Mouse (Mus musculus): ENCODE data around the gene Med29. TPM values are rescaled to one million over a fixed set of nuclear protein-coding genes. Genes with fewer than 3 reads are reported as not detected.

The Med29 gene
- total and polyA plus RNA-seq, 3 experiments = 31.1 to 39.6 TPM; not detected in 1

GRCm38 (mm10) chr7:28372251-28373108 is 20.0 kb downstream of the Med29 start, which contains the start of gene Plekhg2:
Plekhg2 (minus strand) TSS chr7:28372599.
- Histone ChIP-seq H3K79me2 (ENCODE audit: control insufficient read depth, insufficient read depth, low read length, poor library complexity) (peaks cover 2% of the 10 kb centered on the region; the same call in 1 of the 2 replicates), H3K27ac (ENCODE audit: control insufficient read depth, low read depth, low read length) (peak within 1 kb of the TSS; percentile 63), H3K4me3 (ENCODE audit: control insufficient read depth in 1 of 2, insufficient read depth in 1 of 2, low read depth in 2 of 2, low read length in 2 of 2) (peak within 1 kb of the TSS; percentile 62 to 79), H3K4me1 (ENCODE audit: control insufficient read depth in 1 of 2, insufficient read depth in 2 of 2, low read length in 2 of 2) (peaks cover 0 to 10% of the 10 kb centered on the region in 2 experiments; a peak in 2 of 4 replicates), H3K36me3 (ENCODE audit: control insufficient read depth in 1 of 2, insufficient read depth in 2 of 2, low read length in 2 of 2) (peaks cover 0 to 7% of the 10 kb centered on the region in 2 experiments; a peak in 2 of 4 replicates), H3K9ac (ENCODE audit: control insufficient read depth, low read depth, low read length, poor library complexity, severe bottlenecking) (peak within 1 kb of the TSS; percentile 88), H3K9me3 (replicated peaks; ENCODE audit: insufficient read depth, low read length) (no peaks in the 10 kb centered on the region), H3K27me3 (ENCODE audit: control insufficient read depth in 1 of 2, insufficient read depth in 2 of 2, low read length in 2 of 2) (no peaks in the 10 kb centered on the region)
- DNase-seq (ENCODE audit: low read depth, low spot score) = peak; percentile 99
- TF ChIP-seq MAX (IDR thresholded peaks at IDR 0.05; ENCODE audit: low read length) (no peak; the same call in 1 of the 2 replicates), MAFK (IDR thresholded peaks at IDR 0.05; ENCODE audit: borderline replicate concordance, low read depth, low read length) (peak; percentile 98), USF1 (IDR thresholded peaks at IDR 0.05; ENCODE audit: low read depth, low read length) (no peak), CHD2 (IDR thresholded peaks at IDR 0.05; ENCODE audit: low read length) (no peak), BHLHE40 (IDR thresholded peaks at IDR 0.05; ENCODE audit: borderline replicate concordance, low read depth, low read length) (no peak), POLR2AphosphoS5 (IDR thresholded peaks at IDR 0.05; ENCODE audit: borderline replicate concordance, low read depth, low read length) (no peak), SIN3A (IDR thresholded peaks at IDR 0.05; ENCODE audit: low read length) (peak; percentile 56), EP300 (IDR thresholded peaks at IDR 0.05; ENCODE audit: low read depth in 1 of 2, low read length in 2 of 2) (no peak), TCF12 (IDR thresholded peaks at IDR 0.05; ENCODE audit: low read depth, low read length) (no peak), USF2 (IDR thresholded peaks at IDR 0.05; ENCODE audit: borderline replicate concordance in 1 of 2, insufficient read depth in 1 of 2, low read depth in 1 of 2, low read length in 2 of 2) (no peak), MEF2A (IDR thresholded peaks at IDR 0.05; ENCODE audit: extremely low read depth, insufficient replicate concordance, low read depth, low read length, poor library complexity, severe bottlenecking) (no peak), ZC3H11A (IDR thresholded peaks at IDR 0.05; ENCODE audit: low read depth, low read length) (no peak), JUND (IDR thresholded peaks at IDR 0.05; ENCODE audit: low read depth, low read length) (no peak), RCOR1 (IDR thresholded peaks at IDR 0.05; ENCODE audit: low read depth, low read length) (no peak), MAZ (IDR thresholded peaks at IDR 0.05; ENCODE audit: low read depth, low read length) (peak; percentile 81; the same call in 1 of the 2 replicates), ETS1 (IDR thresholded peaks at IDR 0.05; ENCODE audit: low read depth, low read length) (peak; percentile 42; the same call in 1 of the 2 replicates), E2F4 (IDR thresholded peaks at IDR 0.05; ENCODE audit: borderline replicate concordance, low read depth, low read length) (peak; percentile 80; the same call in 1 of the 2 replicates), CTCF (IDR thresholded peaks at IDR 0.05 in 2 of 3, conservative IDR thresholded peaks at IDR 0.05 in 1 of 3; ENCODE audit: control insufficient read depth in 1 of 3, insufficient read depth in 1 of 3, low read depth in 2 of 3, low read length in 3 of 3, poor library complexity in 1 of 3, severe bottlenecking in 1 of 3) (peak; percentile 52 to 85 (median 68); a peak in 5 of 6 replicates), RAD21 (IDR thresholded peaks at IDR 0.05; ENCODE audit: low read depth, low read length) (peak; percentile 19), HCFC1 (IDR thresholded peaks at IDR 0.05; ENCODE audit: low read depth, low read length) (peak; percentile 65), GATA1 (IDR thresholded peaks at IDR 0.05; ENCODE audit: low read depth, low read length) (no peak), ZNF384 (IDR thresholded peaks at IDR 0.05; ENCODE audit: low read depth, low read length) (no peak), SMC3 (IDR thresholded peaks at IDR 0.05; ENCODE audit: low read depth, low read length) (peak; percentile 51), ELF1 (IDR thresholded peaks at IDR 0.05; ENCODE audit: low read depth, low read length) (peak; percentile 43), TBP (IDR thresholded peaks at IDR 0.05; ENCODE audit: low read depth, low read length) (peak; percentile 100), MXI1 (IDR thresholded peaks at IDR 0.05; ENCODE audit: low read depth, low read length) (peak; percentile 52), POLR2A (IDR thresholded peaks at IDR 0.05; ENCODE audit: control insufficient read depth in 1 of 2, insufficient read depth in 1 of 2, low read depth in 1 of 2, low read length in 2 of 2, poor library complexity in 1 of 2) (peak; percentile 56 to 63; a peak in 1 of 4 replicates), UBTF (IDR thresholded peaks at IDR 0.05; ENCODE audit: borderline replicate concordance, insufficient read depth, low read depth, low read length) (0 out of 2 replicates have a peak, but pooled peaks have one; percentile 67), ZKSCAN1 (IDR thresholded peaks at IDR 0.05; ENCODE audit: low read depth, low read length) (no peak), NRF1 (IDR thresholded peaks at IDR 0.05; ENCODE audit: insufficient read depth, low read depth, low read length, poor library complexity, severe bottlenecking) (no peak), MYB (IDR thresholded peaks at IDR 0.05; ENCODE audit: low read depth, low read length) (no peak), GABPA (IDR thresholded peaks at IDR 0.05; ENCODE audit: low read depth, low read length) (no peak), NELFE (IDR thresholded peaks at IDR 0.05; ENCODE audit: low read depth, low read length) (peak; percentile 43; the same call in 1 of the 2 replicates), CHD1 (IDR thresholded peaks at IDR 0.05; ENCODE audit: low read depth, low read length) (no peak), POLR2AphosphoS2 (IDR thresholded peaks at IDR 0.05; ENCODE audit: low read length) (no peak)
